ENCODE assay signal across 17 mouse cellular contexts in genomic region chr7:27251946-27252345, GRCm38 (mm10). TPM values are rescaled to one million over a fixed set of nuclear protein-coding genes. Genes with fewer than 3 reads are reported as not detected.
DNase-seq lines count a peak whose midpoint lies in the region; ATAC-seq and TF ChIP-seq lines count a peak whose summit lies in the region.
"Had no signal": no experiment of that assay in that cellular context is flagged by ENCODE, and none has a peak within 500 bp of the region (broad histone marks: within the 10 kb centered on the region; RNA-seq: fewer than 3 reads in every experiment).

No protein-coding gene starts in this region.

- no peak for TF ChIP-seq POLR2A in MEL (IDR thresholded peaks at IDR 0.05; ENCODE audit: control insufficient read depth in 1 of 2, insufficient read depth in 1 of 2, low read depth in 1 of 2, low read length in 2 of 2, poor library complexity in 1 of 2)
- no peak for TF ChIP-seq POLR2A in liver, adult 2 months (IDR thresholded peaks at IDR 0.05; ENCODE audit: extremely low read depth, insufficient read depth, low read length)

- ATAC-seq in lung, embryonic 16.5 days (ENCODE audit: low read depth) = 0 out of 2 replicates have a peak, but pooled peaks have one; percentile 31
- ATAC-seq in stomach, embryonic 14.5 days (ENCODE audit: insufficient number of reproducible peaks, insufficient read depth, low FRiP score, low read depth) = peak; percentile 83
- ATAC-seq: forebrain, embryonic 14.5 days; Patski had no signal

- H3K9me3 ChIP-seq in MEL (replicated peaks; ENCODE audit: insufficient read depth, low read length) = no peaks in the 10 kb centered on the region
- no peaks in the 10 kb centered on the region for H3K9me3 ChIP-seq in lung, embryonic 16.5 days (ENCODE audit: control insufficient read depth, low read length)
- no peaks in the 10 kb centered on the region for H3K9me3 ChIP-seq in stomach, embryonic 14.5 days (ENCODE audit: control insufficient read depth, low read depth, low read length)
- H3K9me3 ChIP-seq: embryonic facial prominence, embryonic 15.5 days; midbrain, embryonic 12.5 days had no signal

- H3K27ac ChIP-seq in MEL (ENCODE audit: control insufficient read depth, low read depth, low read length) = peak overlapping the region; percentile 2; the same call in 1 of the 2 replicates
- peak overlapping the region; percentile 30; the same call in 1 of the 2 replicates for H3K27ac ChIP-seq in liver, adult 2 months (replicated peaks; ENCODE audit: insufficient read depth, low read depth, low read length)
- H3K27ac ChIP-seq in lung, embryonic 16.5 days (ENCODE audit: low read length) = no peak overlapping the region
- 0 out of 2 replicates have a peak overlapping the region, but pooled peaks have one; percentile 7 for H3K27ac ChIP-seq in stomach, embryonic 14.5 days (ENCODE audit: low read length)
- H3K27ac ChIP-seq: embryonic facial prominence, embryonic 15.5 days; hindbrain, embryonic 10.5 days; midbrain, embryonic 12.5 days had no signal

- H3K9ac ChIP-seq in MEL (ENCODE audit: control insufficient read depth, low read depth, low read length, poor library complexity, severe bottlenecking) = 0 out of 2 replicates have a peak overlapping the region, but pooled peaks have one; percentile 0
- H3K9ac ChIP-seq in liver, adult 2 months (ENCODE audit: low read depth, low read length) = no peak overlapping the region
- H3K9ac ChIP-seq in lung, embryonic 16.5 days (ENCODE audit: low read length) = no peak overlapping the region
- no peak overlapping the region for H3K9ac ChIP-seq in stomach, embryonic 14.5 days (replicated peaks; ENCODE audit: low read depth, low read length)
- H3K9ac ChIP-seq: embryonic facial prominence, embryonic 15.5 days; midbrain, embryonic 12.5 days had no signal

- no peak overlapping the region for H3K4me2 ChIP-seq in lung, embryonic 16.5 days (ENCODE audit: low read depth, low read length)
- H3K4me2 ChIP-seq in stomach, embryonic 14.5 days (replicated peaks; ENCODE audit: low read depth, low read length) = no peak overlapping the region
- H3K4me2 ChIP-seq: embryonic facial prominence, embryonic 15.5 days; midbrain, embryonic 12.5 days had no signal

- no peaks in the 10 kb centered on the region for H3K27me3 ChIP-seq in MEL (ENCODE audit: control insufficient read depth in 1 of 2, insufficient read depth in 2 of 2, low read length in 2 of 2)
- no peaks in the 10 kb centered on the region for H3K27me3 ChIP-seq in liver, adult 2 months (ENCODE audit: control insufficient read depth, insufficient read depth, low read length)
- no peaks in the 10 kb centered on the region for H3K27me3 ChIP-seq in lung, embryonic 16.5 days (ENCODE audit: control insufficient read depth, insufficient read depth, low read depth, low read length)
- no peaks in the 10 kb centered on the region for H3K27me3 ChIP-seq in stomach, embryonic 14.5 days (ENCODE audit: control insufficient read depth, insufficient read depth, low read length)
- H3K27me3 ChIP-seq: embryonic facial prominence, embryonic 15.5 days; midbrain, embryonic 12.5 days; Patski had no signal

- peaks cover 15 to 38% of the 10 kb centered on the region in 2 experiments for H3K4me1 ChIP-seq in MEL (ENCODE audit: control insufficient read depth in 1 of 2, insufficient read depth in 2 of 2, low read length in 2 of 2)
- H3K4me1 ChIP-seq in liver, adult 2 months (ENCODE audit: control insufficient read depth, insufficient read depth, low read length) = no peaks in the 10 kb centered on the region
- H3K4me1 ChIP-seq in lung, embryonic 16.5 days (replicated peaks; ENCODE audit: control insufficient read depth, insufficient read depth, low read length) = peaks cover under 1% of the 10 kb centered on the region; the same call in 1 of the 2 replicates
- H3K4me1 ChIP-seq in stomach, embryonic 14.5 days (ENCODE audit: control insufficient read depth, insufficient read depth, low read length) = no peaks in the 10 kb centered on the region

- WGBS in liver, adult 2 months = 30% methylated on average over 6 of the region's 6 CpGs
- WGBS in lung, embryonic 16.5 days = 80% methylated on average over 6 of the region's 6 CpGs
- 72% methylated on average over 6 of the region's 6 CpGs for WGBS in stomach, embryonic 14.5 days

- TF ChIP-seq RAD21 in MEL (IDR thresholded peaks at IDR 0.05; ENCODE audit: low read depth, low read length) = no peak

- H3K79me2 ChIP-seq in MEL (ENCODE audit: control insufficient read depth, insufficient read depth, low read length, poor library complexity) = no peaks in the 10 kb centered on the region
- no peaks in the 10 kb centered on the region for H3K79me2 ChIP-seq in liver, adult 2 months (ENCODE audit: control insufficient read depth, insufficient read depth, low read length)

- TF ChIP-seq EP300 in MEL (IDR thresholded peaks at IDR 0.05; ENCODE audit: low read depth in 1 of 2, low read length in 2 of 2) = peak in 1 of 2 experiments; percentile 56; a peak in 2 of 4 replicates

- no peak overlapping the region for H3K4me3 ChIP-seq in MEL (ENCODE audit: control insufficient read depth in 1 of 2, insufficient read depth in 1 of 2, low read depth in 2 of 2, low read length in 2 of 2)
- no peak overlapping the region for H3K4me3 ChIP-seq in liver, adult 2 months (ENCODE audit: insufficient read depth, low read depth, low read length)
- no peak overlapping the region for H3K4me3 ChIP-seq in lung, embryonic 16.5 days (ENCODE audit: low read length)
- no peak overlapping the region for H3K4me3 ChIP-seq in stomach, embryonic 14.5 days (ENCODE audit: low read depth, low read length)
- H3K4me3 ChIP-seq: embryonic facial prominence, embryonic 15.5 days; hindbrain, embryonic 10.5 days; midbrain, embryonic 12.5 days; myocyte had no signal

- peak; percentile 87 for DNase-seq in MEL (ENCODE audit: low read depth, low spot score)
- DNase-seq in liver, adult 2 months (ENCODE audit: extremely low read depth, low read depth, low spot score) = peak; percentile 68
- no peak for DNase-seq in thymus, postnatal 0 days (ENCODE audit: low spot score)
- no peak for DNase-seq in Muller cell, postnatal 12 days (ENCODE audit: inconsistent ontology term)
- DNase-seq in layer of hippocampus, adult 18-20 months (ENCODE audit: low spot score in 2 of 2) = no peak
- DNase-seq: cerebellum, adult 11 months; gastrocnemius, postnatal 25 days; kidney, adult 18-20 months; kidney, postnatal 25 days had no signal

- TF ChIP-seq CTCF in MEL (IDR thresholded peaks at IDR 0.05 in 2 of 3, conservative IDR thresholded peaks at IDR 0.05 in 1 of 3; ENCODE audit: control insufficient read depth in 1 of 3, insufficient read depth in 1 of 3, low read depth in 2 of 3, low read length in 3 of 3, poor library complexity in 1 of 3, severe bottlenecking in 1 of 3) = no peak
- TF ChIP-seq CTCF in liver, adult 2 months (IDR thresholded peaks at IDR 0.05; ENCODE audit: low read depth, low read length) = no peak

- H3K36me3 ChIP-seq in MEL (ENCODE audit: control insufficient read depth in 1 of 2, insufficient read depth in 2 of 2, low read length in 2 of 2) = peaks cover 0 to 33% of the 10 kb centered on the region in 2 experiments; a peak in 2 of 4 replicates
- no peaks in the 10 kb centered on the region for H3K36me3 ChIP-seq in liver, adult 2 months (ENCODE audit: control insufficient read depth, insufficient read depth, low read length)
- H3K36me3 ChIP-seq in lung, embryonic 16.5 days (ENCODE audit: control insufficient read depth, insufficient read depth, low read length) = peaks cover 10% of the 10 kb centered on the region; the same call in 1 of the 2 replicates
- 0 out of 2 replicates have a peak, but pooled peaks cover 4% of the 10 kb centered on the region for H3K36me3 ChIP-seq in stomach, embryonic 14.5 days (ENCODE audit: control insufficient read depth, insufficient read depth, low read length)

RNA-seq across cellular contexts. Expression of gene Numbl, which starts 6.3 kb away (rescaled TPM):
- 2.2 and 3.6 TPM in 2 replicates for total RNA-seq in MEL (2012; rRNA removed)
- polyA plus RNA-seq in MEL (2012; ENCODE audit: insufficient read depth in 1 of 2, insufficient read length in 2 of 2, low read depth in 1 of 2, low replicate concordance in 2 of 2, missing spikeins in 1 of 2) = 10 to 100 TPM in 1 of 2 experiments, not detected in 1; 10.6 TPM
- 0.46 and 0.74 TPM in 2 replicates for total RNA-seq in liver, adult 2 months (2014; rRNA removed)
- polyA plus RNA-seq in liver, adult 2 months (2012; rRNA removed) = 0.62 and 1.5 TPM in 2 replicates
- 14.8 and 14.9 TPM in 2 replicates for polyA plus RNA-seq in lung, embryonic 16.5 days (2015; fragmentation: Nextera tagmentation; extraction: Ambion mirVana)
- 15.0 and 16.5 TPM in 2 replicates for polyA plus RNA-seq in stomach, embryonic 14.5 days (2014; fragmentation: Nextera tagmentation; extraction: Ambion mirVana)
- polyA plus RNA-seq in thymus, postnatal 0 days (2015; fragmentation: Nextera tagmentation; extraction: Ambion mirVana) = 3.2 and 3.5 TPM in 2 replicates
- 100 to 1,000 TPM; 141 to 149 TPM for total RNA-seq in layer of hippocampus, adult 18-20 months (2021)

RNA-seq across cellular contexts. Expression of gene Coq8b, which starts 19.1 kb away (rescaled TPM):
- 12.5 and 13.8 TPM in 2 replicates for total RNA-seq in MEL (2012; rRNA removed)
- polyA plus RNA-seq in MEL (2012; ENCODE audit: insufficient read depth in 1 of 2, insufficient read length in 2 of 2, low read depth in 1 of 2, low replicate concordance in 2 of 2, missing spikeins in 1 of 2) = 10 to 100 TPM in 1 of 2 experiments, not detected in 1; 22.7 TPM
- total RNA-seq in liver, adult 2 months (2014; rRNA removed) = 11.9 and 16.6 TPM in 2 replicates
- 35.2 and 36.2 TPM in 2 replicates for polyA plus RNA-seq in liver, adult 2 months (2012; rRNA removed)
- polyA plus RNA-seq in lung, embryonic 16.5 days (2015; fragmentation: Nextera tagmentation; extraction: Ambion mirVana) = 23.4 and 23.5 TPM in 2 replicates
- polyA plus RNA-seq in stomach, embryonic 14.5 days (2014; fragmentation: Nextera tagmentation; extraction: Ambion mirVana) = 19.7 and 20.5 TPM in 2 replicates
- polyA plus RNA-seq in thymus, postnatal 0 days (2015; fragmentation: Nextera tagmentation; extraction: Ambion mirVana) = 15.8 and 15.9 TPM in 2 replicates
- 10 to 100 TPM; 32.7 to 40.7 TPM for total RNA-seq in layer of hippocampus, adult 18-20 months (2021)

RNA-seq across cellular contexts. Expression of gene Itpkc, which starts 23.5 kb away (rescaled TPM):
- total RNA-seq in MEL (2012; rRNA removed) = 5.1 and 6.8 TPM in 2 replicates
- 1 to 10 TPM in 1 of 2 experiments, not detected in 1; 6.3 TPM for polyA plus RNA-seq in MEL (2012; ENCODE audit: insufficient read depth in 1 of 2, insufficient read length in 2 of 2, low read depth in 1 of 2, low replicate concordance in 2 of 2, missing spikeins in 1 of 2)
- total RNA-seq in liver, adult 2 months (2014; rRNA removed) = 3.5 and 6.0 TPM in 2 replicates
- polyA plus RNA-seq in liver, adult 2 months (2012; rRNA removed) = 4.0 and 5.8 TPM in 2 replicates
- polyA plus RNA-seq in lung, embryonic 16.5 days (2015; fragmentation: Nextera tagmentation; extraction: Ambion mirVana) = 4.1 and 4.3 TPM in 2 replicates
- 8.5 and 10.8 TPM in 2 replicates for polyA plus RNA-seq in stomach, embryonic 14.5 days (2014; fragmentation: Nextera tagmentation; extraction: Ambion mirVana)
- polyA plus RNA-seq in thymus, postnatal 0 days (2015; fragmentation: Nextera tagmentation; extraction: Ambion mirVana) = 2.3 TPM in 2 replicates
- total RNA-seq in layer of hippocampus, adult 18-20 months (2021) = 10 to 100 TPM; 10.6 TPM

RNA-seq across cellular contexts. Expression of gene Snrpa, which starts 55.9 kb away (rescaled TPM):
- 128 and 139 TPM in 2 replicates for total RNA-seq in MEL (2012; rRNA removed)
- polyA plus RNA-seq in MEL (2012; ENCODE audit: insufficient read depth in 1 of 2, insufficient read length in 2 of 2, low read depth in 1 of 2, low replicate concordance in 2 of 2, missing spikeins in 1 of 2) = 100 to 1,000 TPM in 1 of 2 experiments, not detected in 1; 310 TPM
- total RNA-seq in liver, adult 2 months (2014; rRNA removed) = 10.5 and 17.0 TPM in 2 replicates
- 76.8 and 79.1 TPM in 2 replicates for polyA plus RNA-seq in liver, adult 2 months (2012; rRNA removed)
- polyA plus RNA-seq in lung, embryonic 16.5 days (2015; fragmentation: Nextera tagmentation; extraction: Ambion mirVana) = 246 and 251 TPM in 2 replicates
- 260 and 274 TPM in 2 replicates for polyA plus RNA-seq in stomach, embryonic 14.5 days (2014; fragmentation: Nextera tagmentation; extraction: Ambion mirVana)
- polyA plus RNA-seq in thymus, postnatal 0 days (2015; fragmentation: Nextera tagmentation; extraction: Ambion mirVana) = 165 and 192 TPM in 2 replicates
- total RNA-seq in layer of hippocampus, adult 18-20 months (2021) = 10 to 100 TPM; 90.9 to 95.3 TPM

RNA-seq across cellular contexts. Expression of gene BC024978, which starts 56.4 kb away (rescaled TPM):
- total RNA-seq in MEL (2012; rRNA removed) = 1.6 and 2.1 TPM in 2 replicates
- polyA plus RNA-seq in MEL (2012; ENCODE audit: insufficient read depth in 1 of 2, insufficient read length in 2 of 2, low read depth in 1 of 2, low replicate concordance in 2 of 2, missing spikeins in 1 of 2) = 1 to 10 TPM in 1 of 2 experiments, not detected in 1; 7.1 TPM
- 3.9 and 4.2 TPM in 2 replicates for total RNA-seq in liver, adult 2 months (2014; rRNA removed)
- polyA plus RNA-seq in liver, adult 2 months (2012; rRNA removed) = 10.2 and 13.8 TPM in 2 replicates
- 3.1 and 3.5 TPM in 2 replicates for polyA plus RNA-seq in lung, embryonic 16.5 days (2015; fragmentation: Nextera tagmentation; extraction: Ambion mirVana)
- polyA plus RNA-seq in stomach, embryonic 14.5 days (2014; fragmentation: Nextera tagmentation; extraction: Ambion mirVana) = 4.2 and 4.5 TPM in 2 replicates
- polyA plus RNA-seq in thymus, postnatal 0 days (2015; fragmentation: Nextera tagmentation; extraction: Ambion mirVana) = 2.5 and 4.0 TPM in 2 replicates
- 10 to 100 TPM; 20.6 to 23.8 TPM for total RNA-seq in layer of hippocampus, adult 18-20 months (2021)

Comparison
In these comparisons a context has a peak if more than half of its experiments do, and no peak if none do; other contexts are left out.
1. DNase-seq: peak in MEL (single experiment) and liver, adult 2 months (single experiment); none in thymus, postnatal 0 days (single experiment), Muller cell, postnatal 12 days (single experiment) and layer of hippocampus, adult 18-20 months (0 of 2).